Mouse (Mus musculus) gastrocnemius, postnatal 25 days (tissue): ENCODE results near the gene Lrrn4cl. TPM values are rescaled to one million over a fixed set of nuclear protein-coding genes. Genes with fewer than 3 reads are reported as not detected.
"Not testable (repeated sequence)": the region's sequence is repeated elsewhere in the genome, so short reads cannot be mapped to it uniquely, and the experiment has no call there.

ENCODE experiments used
- DNase-seq: peaks from one replicate; pipeline ENCODE4 v3.0.0; 2022
- microRNA-seq, 2 experiments: library from miRNA; unstranded; fragments of <30 nt; microRNA quantifications; one replicate each; pipeline ENCODE4 v1.2.0; 2021; ENCODE audit warnings: borderline replicate concordance in 2 of 2
- total RNA-seq, 2 experiments: library from RNA; stranded (reverse); gene quantifications; 1 replicate in 1 of 2; 2 replicates in 1 of 2; pipeline ENCODE4 v1.2.3; 2021

Gene Lrrn4cl
- total RNA-seq, 2 experiments from 2014 or later: 6.8 to 10.9 TPM

- DNase-seq: no peak
These were observed 30.4 kb downstream of the Lrrn4cl start for GRCm38 (mm10) chr19:8881034-8881392.

DNA sequence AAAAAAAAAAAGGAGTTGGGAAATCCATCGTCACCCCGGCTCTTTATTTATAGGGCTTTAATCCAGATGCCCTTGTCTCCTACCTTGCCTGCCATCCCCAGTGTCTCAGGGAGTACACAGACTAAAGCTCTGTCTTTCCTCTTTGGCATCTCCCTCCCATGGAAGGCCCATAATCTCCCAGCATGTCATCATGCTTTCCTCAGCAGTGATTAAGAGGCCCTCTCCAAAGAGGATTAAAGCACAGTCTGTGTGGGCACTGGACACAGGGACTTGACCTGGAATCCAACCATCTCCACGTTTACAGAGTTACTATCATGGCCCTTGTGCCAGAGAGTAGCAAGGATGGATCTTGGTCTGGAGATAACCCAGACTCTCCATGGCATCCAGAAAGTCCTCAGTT is 33.0 kb downstream of the Lrrn4cl start, which contains the start of the genes Lbhd1 and Gm49403:
Gene Lbhd1 (plus strand): TSS at position 117 of the 400 bp plus-strand sequence.
Gene Gm49403 (plus strand): TSS at position 315 of the 400 bp plus-strand sequence.
- no peak for DNase-seq

- DNase-seq: no peak
These were observed 36.5 kb downstream of the Lrrn4cl start for GRCm38 (mm10) chr19:8886916-8887584.

- no peak for DNase-seq
These were observed 37.3 kb downstream of the Lrrn4cl start for GRCm38 (mm10) chr19:8887585-8888463.

GRCm38 (mm10) chr19:8888511-8889385 is 38.2 kb downstream of the Lrrn4cl start, which contains the start of the genes 1810009A15Rik and Gm49416:
1810009A15Rik (plus strand) TSS chr19:8888853.
Gm49416 (plus strand) TSS chr19:8888926.
- peak; percentile 93 for DNase-seq

GRCm38 (mm10) chr19:8892829-8893766 is 42.5 kb downstream of the Lrrn4cl start, which contains the start of gene Ints5:
Ints5 (plus strand) TSS chr19:8893005.
- DNase-seq: peak; percentile 78

DNA sequence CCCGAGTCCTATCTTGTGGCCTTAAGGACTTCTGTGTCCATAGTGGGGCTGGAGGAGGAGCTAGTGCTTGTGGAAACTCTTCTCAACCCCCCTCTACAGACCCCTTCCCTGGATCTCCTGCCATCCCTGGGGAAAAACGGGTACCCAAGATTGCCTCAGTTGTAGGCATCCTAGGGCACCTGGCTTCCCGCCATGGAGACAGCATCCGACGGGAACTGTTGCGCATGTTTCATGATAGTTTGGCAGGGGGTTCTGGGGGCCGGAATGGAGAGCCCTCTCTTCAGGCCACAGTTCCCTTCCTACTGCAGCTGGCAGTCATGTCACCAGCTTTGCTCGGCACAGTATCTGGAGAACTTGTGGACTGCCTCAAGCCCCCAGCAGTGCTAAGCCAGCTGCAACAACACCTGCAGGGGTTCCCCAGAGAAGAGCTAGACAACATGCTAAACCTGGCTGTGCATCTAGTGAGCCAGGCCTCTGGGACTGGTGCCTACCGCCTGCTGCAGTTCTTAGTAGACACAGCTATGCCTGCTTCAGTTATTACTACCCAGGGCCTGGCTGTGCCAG is 44.9 kb downstream of the Lrrn4cl start:
- no peak for DNase-seq

- not testable (repeated sequence) for DNase-seq
These were observed 45.7 kb downstream of the Lrrn4cl start for GRCm38 (mm10) chr19:8896231-8896630.

- DNase-seq: peak; percentile 35
These were observed 46.8 kb downstream of the Lrrn4cl start for GRCm38 (mm10) chr19:8897211-8897864.

GRCm38 (mm10) chr19:8897865-8898495 is 47.4 kb downstream of the Lrrn4cl start, which contains the start of gene Ganab:
Ganab (plus strand) TSS chr19:8898071.
- DNase-seq: peak; percentile 93

DNA sequence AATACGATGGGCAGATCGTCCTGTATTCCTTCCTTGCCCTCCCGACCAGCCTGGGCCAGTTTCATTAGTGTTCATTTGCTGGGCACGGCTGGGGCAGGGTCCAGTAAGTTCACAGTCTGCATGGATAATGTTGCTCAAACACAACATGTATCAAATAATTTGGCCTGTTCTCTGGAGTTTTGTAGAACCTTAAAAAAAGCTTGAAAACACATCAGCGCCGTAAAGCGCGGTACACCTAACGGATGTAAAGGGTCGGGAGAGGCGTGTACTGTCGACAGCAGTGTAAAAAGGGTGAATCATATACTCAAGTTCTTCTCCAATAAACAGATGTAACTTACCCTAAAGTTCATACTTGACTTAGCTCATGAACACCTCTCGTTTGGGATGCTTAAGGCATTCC is 48.0 kb downstream of the Lrrn4cl start:
- no peak for DNase-seq

GRCm38 (mm10) chr19:8899079-8899478 is 48.5 kb downstream of the Lrrn4cl start:
- DNase-seq: no peak

DNA sequence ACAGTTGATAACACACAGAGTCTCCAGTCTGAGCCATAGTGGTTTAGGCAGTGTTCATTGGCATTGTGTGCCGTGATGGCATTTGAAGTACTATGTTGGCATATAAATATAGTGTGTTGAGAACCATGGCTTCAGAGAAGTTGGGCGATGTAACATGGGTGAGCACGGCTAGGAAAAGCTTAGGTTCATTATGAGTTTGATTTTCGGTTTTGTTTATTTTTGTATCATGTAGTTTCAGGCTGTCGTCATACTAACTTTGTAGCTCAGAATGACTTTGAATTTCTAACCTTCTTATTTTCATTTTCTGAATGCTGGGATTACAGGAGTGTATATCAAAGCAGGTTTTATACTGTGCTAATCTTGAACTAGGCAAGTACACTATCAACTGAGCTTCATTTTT is 52.8 kb downstream of the Lrrn4cl start:
- no peak for DNase-seq

Small RNA genes within 50 kb of the gene (microRNA-seq; reads per million reads assigned to microRNA genes)
- gene Mir5136: 0 to 0.74 reads per million in 2 experiments

Other genes starting within 250 kb of the Lrrn4cl start
- not detected for gene Slc22a6, start 232.7 kb upstream of the Lrrn4cl start, total RNA-seq
- gene Chrm1, start 187.0 kb upstream of the Lrrn4cl start, total RNA-seq: not detected
- 10 to 100 TPM; 26.7 to 34.6 TPM for gene Slc3a2, start 127.4 kb upstream of the Lrrn4cl start, total RNA-seq
- 10 to 100 TPM; 16.9 to 18.2 TPM for gene Wdr74, start 114.9 kb upstream of the Lrrn4cl start, total RNA-seq
- not detected for gene 1700092M07Rik, start 110.0 kb upstream of the Lrrn4cl start, total RNA-seq
- gene Stx5a, start 109.4 kb upstream of the Lrrn4cl start, total RNA-seq: 10 to 100 TPM; 20.9 to 21.6 TPM
- 10 to 100 TPM; 32.4 to 33.8 TPM for gene Nxf1, start 93.7 kb upstream of the Lrrn4cl start, total RNA-seq
- gene Tmem223, start 79.8 kb upstream of the Lrrn4cl start, total RNA-seq: 10 to 100 TPM; 82.8 to 87.5 TPM
- gene Tmem179b, start 76.3 kb upstream of the Lrrn4cl start, total RNA-seq: 1 to 10 TPM; 8.3 to 9.8 TPM
- gene Taf6l, start 64.4 kb upstream of the Lrrn4cl start, total RNA-seq: 1 to 10 TPM; 4.8 to 5.8 TPM
- gene Polr2g, start 52.2 kb upstream of the Lrrn4cl start, total RNA-seq: 10 to 100 TPM; 29.3 to 34.7 TPM
- gene Zbtb3, start 48.2 kb upstream of the Lrrn4cl start, total RNA-seq: under 1 TPM; 0.43 to 0.56 TPM
- 10 to 100 TPM; 10.9 to 13.1 TPM for gene Ttc9c, start 31.4 kb upstream of the Lrrn4cl start, total RNA-seq
- 10 to 100 TPM; 34.7 to 38.6 TPM for gene Hnrnpul2, start 30.8 kb upstream of the Lrrn4cl start, total RNA-seq
- not detected for gene AC129217.1, start 21.0 kb upstream of the Lrrn4cl start, total RNA-seq
- gene Bscl2, start 13.3 kb upstream of the Lrrn4cl start, total RNA-seq: 10 to 100 TPM; 15.7 to 20.8 TPM
- not detected for gene Gng3, start 11.6 kb upstream of the Lrrn4cl start, total RNA-seq
- 100 to 1,000 TPM; 190 to 208 TPM for gene Ubxn1, start 20.7 kb downstream of the Lrrn4cl start, total RNA-seq
- gene Uqcc3, start 30.2 kb downstream of the Lrrn4cl start, total RNA-seq: 10 to 100 TPM; 50.8 to 57.0 TPM
- 10 to 100 TPM in 1 of 2 experiments, 1 to 10 TPM in 1; 4.8 to 10.3 TPM for gene Lbhd1, start 33.0 kb downstream of the Lrrn4cl start, total RNA-seq
- not detected for gene Gm49403, start 33.2 kb downstream of the Lrrn4cl start, total RNA-seq
- 10 to 100 TPM; 13.1 to 18.0 TPM for gene 1810009A15Rik, start 38.1 kb downstream of the Lrrn4cl start, total RNA-seq
- gene Gm49416, start 38.2 kb downstream of the Lrrn4cl start, total RNA-seq: not detected
- gene Ints5, start 42.2 kb downstream of the Lrrn4cl start, total RNA-seq: 1 to 10 TPM; 8.3 to 9.4 TPM
- gene Ganab, start 47.3 kb downstream of the Lrrn4cl start, total RNA-seq: 10 to 100 TPM; 23.1 to 25.9 TPM
- 10 to 100 TPM; 27.2 to 28.3 TPM for gene B3gat3, start 69.6 kb downstream of the Lrrn4cl start, total RNA-seq
- 10 to 100 TPM in 1 of 2 experiments, 1 to 10 TPM in 1; 6.7 to 18.4 TPM for gene Rom1, start 78.6 kb downstream of the Lrrn4cl start, total RNA-seq
- gene Eml3, start 78.8 kb downstream of the Lrrn4cl start, total RNA-seq: 1 to 10 TPM; 6.0 to 7.2 TPM
- 10 to 100 TPM; 19.5 to 21.9 TPM for gene Mta2, start 91.1 kb downstream of the Lrrn4cl start, total RNA-seq
- gene Tut1, start 103.1 kb downstream of the Lrrn4cl start, total RNA-seq: 1 to 10 TPM; 5.7 to 7.2 TPM
- 100 to 1,000 TPM; 464 to 492 TPM for gene Eef1g, start 116.3 kb downstream of the Lrrn4cl start, total RNA-seq
- gene Ahnak, start 138.5 kb downstream of the Lrrn4cl start, total RNA-seq: 100 to 1,000 TPM; 183 to 204 TPM
- not detected for gene Scgb1a1, start 237.2 kb downstream of the Lrrn4cl start, total RNA-seq